Mouse (Mus musculus) heart, postnatal 0 days (tissue): ENCODE measurements around the gene Npas1. TPM values are rescaled to one million over a fixed set of nuclear protein-coding genes. Genes with fewer than 3 reads are reported as not detected.

Experiments used
- ATAC-seq: fragments of 200-750 bp; cut with Nextera tagmentation; 2 replicates; pipeline ENCODE4 v1.8.0; 2017; ENCODE audit warnings: low read depth, moderate number of reproducible peaks, moderate library complexity; ENCODE audit not compliant: insufficient read depth
- DNase-seq: peaks from one replicate; pipeline ENCODE4 v3.0.0-alpha.2; 2016; ENCODE audit warnings: low spot score
- H3K27ac ChIP-seq: fragments of 300-500 bp; sonication (generic); 2 replicates; pipeline ENCODE4 v1.5.1; 2014; ENCODE audit warnings: low read depth, mild to moderate bottlenecking
- H3K27me3 ChIP-seq: fragments of 300-500 bp; sonication (generic); 2 replicates; pipeline ENCODE4 v1.6.1; 2014; ENCODE audit warnings: low read length, mixed read lengths; ENCODE audit not compliant: control insufficient read depth, insufficient read depth
- H3K36me3 ChIP-seq: fragments of 300-500 bp; sonication (generic); replicated peaks from 2 replicates; pipeline ENCODE4 v1.6.1; 2014; ENCODE audit warnings: low read length, mixed read lengths; ENCODE audit not compliant: control insufficient read depth, insufficient read depth
- H3K4me1 ChIP-seq: fragments of 300-500 bp; sonication (generic); 2 replicates; pipeline ENCODE4 v1.6.1; 2014; ENCODE audit warnings: antibody characterized with exemption; ENCODE audit not compliant: control insufficient read depth, insufficient read depth
- H3K4me2 ChIP-seq: fragments of 300-500 bp; sonication (generic); 2 replicates; pipeline ENCODE4 v1.6.1; 2014; ENCODE audit warnings: low read depth, mild to moderate bottlenecking, low read length, moderate library complexity
- H3K4me3 ChIP-seq: fragments of 300-500 bp; sonication (generic); 2 replicates; pipeline ENCODE4 v1.5.1; 2014; ENCODE audit warnings: low read depth, low read length
- H3K9ac ChIP-seq: fragments of 300-500 bp; sonication (generic); replicated peaks from 2 replicates; pipeline ENCODE4 v1.6.1; 2014; ENCODE audit warnings: low read depth, low read length, mixed read lengths
- H3K9me3 ChIP-seq: fragments of 300-500 bp; sonication (generic); replicated peaks from 2 replicates; pipeline ENCODE4 v1.6.1; 2016; ENCODE audit warnings: low read length; ENCODE audit not compliant: control insufficient read depth
- CTCF ChIP-seq: IDR thresholded peaks from 2 replicates; pipeline ENCODE4 v1.5.1; 2016; ENCODE audit warnings: antibody characterized with exemption, control low read depth, low read depth
- EP300 ChIP-seq: IDR thresholded peaks from 2 replicates; pipeline ENCODE4 v1.6.1; 2016; ENCODE audit warnings: antibody characterized with exemption, low read depth
- WGBS: fragments of 180-500 bp; shearing (Covaris S2); extraction: QIAGEN DNeasy Blood & Tissue Kit; methylation state at CpG from one replicate; pipeline ENCODE4 v1.1.7; 2014; 5-methylcytosine and 5-hydroxymethylcytosine counted together
- polyA plus RNA-seq: library from polyadenylated mRNA; unstranded; fragments of >200 nt; fragmentation: Nextera tagmentation; extraction: Ambion mirVana; gene quantifications from 2 replicates; pipeline ENCODE4 v1.2.1, GENCODE M21; 2015
- total RNA-seq: library from RNA; depleted of rRNA; stranded (reverse); fragments of >200 nt; gene quantifications from 2 replicates; pipeline ENCODE4 v1.2.3, GENCODE M21; 2014; ENCODE audit warnings: low replicate concordance; rRNA removed

Gene Npas1
- total and polyA plus RNA-seq, 2 experiments from 2014 or later: 0.18 TPM; not detected in 1

GRCm38 (mm10) chr7:16411100-16411499 is 66.4 kb downstream of the Npas1 start:
- no peak overlapping the region for H3K4me3 ChIP-seq
- no peaks in the 10 kb centered on the region for H3K27me3 ChIP-seq
- H3K9ac ChIP-seq: no peak overlapping the region
- TF ChIP-seq EP300 (no peak), CTCF (no peak)
- H3K36me3 ChIP-seq: no peaks in the 10 kb centered on the region
- H3K9me3 ChIP-seq: no peaks in the 10 kb centered on the region
- no peak overlapping the region for H3K27ac ChIP-seq
- peaks cover 4% of the 10 kb centered on the region for H3K4me1 ChIP-seq
- no peak overlapping the region for H3K4me2 ChIP-seq
- 89% methylated on average over 5 of the region's 5 CpGs for WGBS
- DNase-seq (no peak), ATAC-seq (no peak)

GRCm38 (mm10) chr7:16406978-16407377 is 70.5 kb downstream of the Npas1 start:
- H3K27ac ChIP-seq: no peak overlapping the region
- 71% methylated on average over 3 of the region's 3 CpGs for WGBS
- no peak overlapping the region for H3K4me2 ChIP-seq
- ATAC-seq (no peak), DNase-seq (no peak)
- no peaks in the 10 kb centered on the region for H3K36me3 ChIP-seq
- no peak overlapping the region for H3K4me3 ChIP-seq
- no peak overlapping the region for H3K9ac ChIP-seq
- no peak for TF ChIP-seq EP300
- no peak for TF ChIP-seq CTCF
- H3K4me1 ChIP-seq: peaks cover 32% of the 10 kb centered on the region
- no peaks in the 10 kb centered on the region for H3K27me3 ChIP-seq
- H3K9me3 ChIP-seq: no peaks in the 10 kb centered on the region

Other genes with a start within 250 kb of the Npas1 start
- 0.04 and 0.65 TPM in 2 replicates for gene C5ar2, start 233.6 kb downstream of the Npas1 start, total RNA-seq
- gene C5ar2, start 233.6 kb downstream of the Npas1 start, polyA plus RNA-seq: 0.60 and 0.67 TPM in 2 replicates
- gene C5ar1, start 218.2 kb downstream of the Npas1 start, total RNA-seq: 2.0 and 3.3 TPM in 2 replicates
- 1.9 and 2.2 TPM in 2 replicates for gene C5ar1, start 218.2 kb downstream of the Npas1 start, polyA plus RNA-seq
- gene Inafm1, start 204.1 kb downstream of the Npas1 start, total RNA-seq: 9.8 and 10.7 TPM in 2 replicates
- gene Inafm1, start 204.1 kb downstream of the Npas1 start, polyA plus RNA-seq: 7.7 and 9.6 TPM in 2 replicates
- gene Ccdc9, start 190.9 kb downstream of the Npas1 start, total RNA-seq: 5.7 and 43.7 TPM in 2 replicates
- 4.7 and 7.2 TPM in 2 replicates for gene Ccdc9, start 190.9 kb downstream of the Npas1 start, polyA plus RNA-seq
- 7.3 and 14.6 TPM in 2 replicates for gene Bbc3, start 169.3 kb downstream of the Npas1 start, total RNA-seq
- gene Bbc3, start 169.3 kb downstream of the Npas1 start, polyA plus RNA-seq: 5.6 and 6.6 TPM in 2 replicates
- gene Sae1, start 89.9 kb downstream of the Npas1 start, total RNA-seq: 41.7 and 61.2 TPM in 2 replicates
- gene Sae1, start 89.9 kb downstream of the Npas1 start, polyA plus RNA-seq: 101 and 102 TPM in 2 replicates
- gene Zc3h4, start 76.8 kb downstream of the Npas1 start, total RNA-seq: 16.5 and 16.9 TPM in 2 replicates
- 4.4 and 5.0 TPM in 2 replicates for gene Zc3h4, start 76.8 kb downstream of the Npas1 start, polyA plus RNA-seq
- gene Tmem160, start 24.9 kb downstream of the Npas1 start, total RNA-seq: 94.2 and 123 TPM in 2 replicates
- gene Tmem160, start 24.9 kb downstream of the Npas1 start, polyA plus RNA-seq: 153 and 154 TPM in 2 replicates
- 57.5 and 67.6 TPM in 2 replicates for gene Arhgap35, start 137.3 kb upstream of the Npas1 start, total RNA-seq
- gene Arhgap35, start 137.3 kb upstream of the Npas1 start, polyA plus RNA-seq: 9.7 and 10.0 TPM in 2 replicates
- gene Ceacam15, start 198.0 kb upstream of the Npas1 start, total RNA-seq: 0.19 and 1.6 TPM in 2 replicates
- gene Ceacam15, start 198.0 kb upstream of the Npas1 start, polyA plus RNA-seq: 1.5 and 2.5 TPM in 2 replicates
- gene Ceacam9, start 244.2 kb upstream of the Npas1 start, total RNA-seq: not detected in 2 replicates
- gene Ceacam9, start 244.2 kb upstream of the Npas1 start, polyA plus RNA-seq: not detected in 2 replicates